Mouse (Mus musculus): Measurements from ENCODE around the gene Kcnd1. TPM values are rescaled to one million over a fixed set of nuclear protein-coding genes. Genes with fewer than 3 reads are reported as not detected.

Gene Kcnd1
- total and polyA plus RNA-seq, 2 experiments: 0.11 TPM; not detected in 1

DNA sequence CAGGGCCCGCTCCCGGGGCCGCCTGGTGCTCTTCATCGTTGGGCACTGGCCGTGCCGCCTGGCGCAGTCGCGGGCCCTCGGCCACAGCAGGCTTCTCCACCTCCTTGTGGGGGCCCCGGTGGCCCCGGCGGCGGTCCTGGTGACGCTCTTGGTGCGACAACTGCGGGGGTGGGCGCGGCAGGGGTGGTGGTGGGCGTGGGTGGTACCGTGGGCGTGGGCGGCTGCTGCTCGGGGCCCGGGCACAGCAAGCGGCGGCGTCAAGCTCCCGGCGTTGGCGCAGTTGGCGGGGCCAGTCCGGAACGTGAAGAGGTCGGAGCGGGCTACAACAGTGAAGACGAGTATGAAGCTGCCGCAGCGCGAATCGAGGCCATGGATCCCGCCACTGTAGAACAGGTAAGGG lies 20.2 kb downstream of the Kcnd1 start:
- peak overlapping the region; percentile 97 for H3K9ac ChIP-seq (ENCODE audit: low read depth, low read length)
- peaks cover 7% of the 10 kb centered on the region for H3K4me1 ChIP-seq (ENCODE audit: control insufficient read depth, insufficient read depth, low read length)
- TF ChIP-seq POLR2A (IDR thresholded peaks at IDR 0.05; ENCODE audit: extremely low read depth, insufficient read depth, low read length): no peak
- TF ChIP-seq CTCF (IDR thresholded peaks at IDR 0.05; ENCODE audit: low read depth, low read length): no peak
- under 1% methylated on average over 28 of the region's 42 CpGs for WGBS
- H3K27me3 ChIP-seq (ENCODE audit: control insufficient read depth, insufficient read depth, low read length): no peaks in the 10 kb centered on the region
- H3K36me3 ChIP-seq (ENCODE audit: control insufficient read depth, insufficient read depth, low read length): no peaks in the 10 kb centered on the region; the same call in 1 of the 2 replicates
- peak overlapping the region; percentile 89 for H3K4me3 ChIP-seq (ENCODE audit: insufficient read depth, low read depth, low read length)
- H3K27ac ChIP-seq (replicated peaks; ENCODE audit: insufficient read depth, low read depth, low read length): peak overlapping the region; percentile 79
- H3K79me2 ChIP-seq (ENCODE audit: control insufficient read depth, insufficient read depth, low read length): peaks cover 7% of the 10 kb centered on the region
- DNase-seq (ENCODE audit: extremely low read depth, low read depth, low spot score): no peak

DNA sequence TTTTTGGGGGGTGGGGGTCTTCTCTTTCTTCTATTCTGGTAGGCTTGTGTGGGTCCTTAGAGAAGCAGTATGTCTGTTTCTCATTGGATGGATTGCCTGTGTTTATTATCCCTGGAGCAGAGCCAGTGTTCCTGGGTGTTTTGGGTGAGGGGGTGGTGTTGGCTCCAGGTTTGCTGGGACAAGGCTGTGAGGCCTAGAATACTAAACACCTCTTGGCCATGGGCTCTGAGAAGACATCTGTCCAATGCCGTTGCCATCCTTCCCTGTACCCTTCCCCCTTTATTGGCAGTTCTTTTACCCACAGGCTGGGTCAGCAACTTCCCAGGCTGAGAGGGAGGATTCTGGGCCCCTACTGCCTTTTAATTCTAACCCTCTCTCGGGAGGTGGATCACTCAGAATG lies 25.8 kb downstream of the Kcnd1 start:
- WGBS: 53% methylated on average over 2 of the region's 2 CpGs
- H3K27me3 ChIP-seq (ENCODE audit: control insufficient read depth, insufficient read depth, low read length): no peaks in the 10 kb centered on the region
- no peak for TF ChIP-seq CTCF (IDR thresholded peaks at IDR 0.05; ENCODE audit: low read depth, low read length)
- no peak for TF ChIP-seq POLR2A (IDR thresholded peaks at IDR 0.05; ENCODE audit: extremely low read depth, insufficient read depth, low read length)
- no peak for DNase-seq (ENCODE audit: extremely low read depth, low read depth, low spot score)
- no peak overlapping the region for H3K4me3 ChIP-seq (ENCODE audit: insufficient read depth, low read depth, low read length)
- H3K36me3 ChIP-seq (ENCODE audit: control insufficient read depth, insufficient read depth, low read length): peaks cover 1% of the 10 kb centered on the region; the same call in 1 of the 2 replicates
- no peak overlapping the region for H3K9ac ChIP-seq (ENCODE audit: low read depth, low read length)
- peaks cover 7% of the 10 kb centered on the region for H3K4me1 ChIP-seq (ENCODE audit: control insufficient read depth, insufficient read depth, low read length)
- H3K79me2 ChIP-seq (ENCODE audit: control insufficient read depth, insufficient read depth, low read length): no peaks in the 10 kb centered on the region; the same call in 1 of the 2 replicates
- no peak overlapping the region for H3K27ac ChIP-seq (replicated peaks; ENCODE audit: insufficient read depth, low read depth, low read length)

DNA sequence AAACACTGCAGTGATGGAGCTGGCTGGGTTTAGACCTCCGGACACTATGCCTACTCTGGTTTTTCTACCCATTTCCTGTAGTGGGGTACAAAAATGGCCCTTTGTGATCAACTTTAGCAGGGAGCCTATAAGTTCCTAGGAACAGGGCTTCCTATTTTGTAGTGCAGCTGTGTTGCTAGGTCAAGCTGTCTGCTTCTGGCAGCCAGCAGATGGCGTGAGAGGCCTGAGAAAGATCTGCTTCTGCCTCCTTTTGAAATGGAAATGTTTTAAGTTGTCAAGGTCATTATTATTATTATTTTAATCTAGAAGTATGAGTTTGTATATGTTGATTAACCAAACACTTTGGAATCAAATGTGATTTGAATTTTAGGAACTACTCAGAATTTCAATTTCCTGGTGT lies 32.5 kb downstream of the Kcnd1 start:
- no peak overlapping the region for H3K9ac ChIP-seq (ENCODE audit: low read depth, low read length)
- H3K27me3 ChIP-seq (ENCODE audit: control insufficient read depth, insufficient read depth, low read length): no peaks in the 10 kb centered on the region
- DNase-seq (ENCODE audit: extremely low read depth, low read depth, low spot score): no peak
- H3K27ac ChIP-seq (replicated peaks; ENCODE audit: insufficient read depth, low read depth, low read length): no peak overlapping the region
- peaks cover 6% of the 10 kb centered on the region; the same call in 1 of the 2 replicates for H3K79me2 ChIP-seq (ENCODE audit: control insufficient read depth, insufficient read depth, low read length)
- no peaks in the 10 kb centered on the region for H3K4me1 ChIP-seq (ENCODE audit: control insufficient read depth, insufficient read depth, low read length)
- WGBS: 46% methylated on average over 2 of the region's 2 CpGs
- H3K36me3 ChIP-seq (ENCODE audit: control insufficient read depth, insufficient read depth, low read length): peaks cover 5% of the 10 kb centered on the region; the same call in 1 of the 2 replicates
- TF ChIP-seq POLR2A (IDR thresholded peaks at IDR 0.05; ENCODE audit: extremely low read depth, insufficient read depth, low read length): no peak
- peak; percentile 69 for TF ChIP-seq CTCF (IDR thresholded peaks at IDR 0.05; ENCODE audit: low read depth, low read length)
- no peak overlapping the region for H3K4me3 ChIP-seq (ENCODE audit: insufficient read depth, low read depth, low read length)

DNA sequence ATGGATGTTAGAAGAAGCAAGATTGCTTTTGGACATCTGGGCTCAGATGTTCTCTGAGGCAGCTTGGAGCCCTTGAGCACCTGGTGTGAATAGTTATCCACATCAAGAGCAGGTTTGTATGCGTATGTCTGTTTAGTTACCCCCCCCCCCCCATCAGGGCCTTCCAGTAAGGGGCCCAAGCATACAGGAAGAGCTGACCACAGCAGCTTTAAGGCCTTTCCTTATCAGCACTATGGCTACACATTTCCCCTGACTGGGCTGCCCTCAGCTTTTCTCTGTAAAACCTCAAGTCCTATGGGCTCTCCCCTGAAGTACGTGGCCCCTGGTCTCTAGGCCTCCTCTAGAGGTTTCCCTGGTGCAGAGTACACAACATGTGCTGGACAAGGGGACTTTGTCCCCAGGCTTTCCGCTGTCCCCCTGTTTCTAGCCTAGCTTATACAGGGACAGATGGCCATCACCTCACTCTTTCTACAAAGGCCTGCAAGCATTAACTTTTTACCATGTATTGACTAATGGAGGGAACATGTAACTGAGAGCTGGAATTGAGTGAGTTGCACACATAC lies 37.2 kb downstream of the Kcnd1 start:
- peaks cover 5% of the 10 kb centered on the region; the same call in 1 of the 2 replicates for H3K36me3 ChIP-seq (ENCODE audit: control insufficient read depth, insufficient read depth, low read length)
- 44% methylated on average over 3 of the region's 3 CpGs for WGBS
- no peak overlapping the region for H3K27ac ChIP-seq (replicated peaks; ENCODE audit: insufficient read depth, low read depth, low read length)
- H3K79me2 ChIP-seq (ENCODE audit: control insufficient read depth, insufficient read depth, low read length): peaks cover 6% of the 10 kb centered on the region; the same call in 1 of the 2 replicates
- H3K27me3 ChIP-seq (ENCODE audit: control insufficient read depth, insufficient read depth, low read length): no peaks in the 10 kb centered on the region
- no peak overlapping the region for H3K4me3 ChIP-seq (ENCODE audit: insufficient read depth, low read depth, low read length)
- no peak overlapping the region for H3K9ac ChIP-seq (ENCODE audit: low read depth, low read length)
- TF ChIP-seq POLR2A (IDR thresholded peaks at IDR 0.05; ENCODE audit: extremely low read depth, insufficient read depth, low read length) (no peak), CTCF (IDR thresholded peaks at IDR 0.05; ENCODE audit: low read depth, low read length) (no peak)
- no peaks in the 10 kb centered on the region for H3K4me1 ChIP-seq (ENCODE audit: control insufficient read depth, insufficient read depth, low read length)
- DNase-seq (ENCODE audit: extremely low read depth, low read depth, low spot score): no peak

DNA sequence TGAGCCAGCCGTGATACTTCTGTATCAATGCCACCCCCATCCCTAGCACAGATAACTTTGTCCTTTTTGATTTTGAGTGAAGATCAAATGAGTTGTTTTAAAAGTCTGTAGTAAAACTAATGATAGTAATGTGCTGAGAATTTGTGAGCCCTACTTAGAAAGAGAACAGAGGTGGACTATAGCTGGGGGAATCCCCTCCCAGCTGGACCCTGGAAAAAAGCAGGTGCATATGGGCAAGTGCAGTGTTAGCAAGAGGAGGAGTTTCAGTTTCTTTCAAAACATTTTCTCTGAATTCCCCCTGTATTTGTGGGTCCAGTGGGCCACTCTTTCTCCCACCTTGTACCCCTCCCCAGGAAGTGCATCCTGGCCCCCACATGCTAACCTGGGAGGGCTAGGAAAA lies 41.1 kb downstream of the Kcnd1 start:
- H3K4me1 ChIP-seq (ENCODE audit: control insufficient read depth, insufficient read depth, low read length): no peaks in the 10 kb centered on the region
- no peak overlapping the region for H3K4me3 ChIP-seq (ENCODE audit: insufficient read depth, low read depth, low read length)
- DNase-seq (ENCODE audit: extremely low read depth, low read depth, low spot score): no peak
- peaks cover 9% of the 10 kb centered on the region for H3K36me3 ChIP-seq (ENCODE audit: control insufficient read depth, insufficient read depth, low read length)
- no peaks in the 10 kb centered on the region for H3K27me3 ChIP-seq (ENCODE audit: control insufficient read depth, insufficient read depth, low read length)
- H3K27ac ChIP-seq (replicated peaks; ENCODE audit: insufficient read depth, low read depth, low read length): no peak overlapping the region
- H3K9ac ChIP-seq (ENCODE audit: low read depth, low read length): no peak overlapping the region
- H3K79me2 ChIP-seq (ENCODE audit: control insufficient read depth, insufficient read depth, low read length): peaks cover 4% of the 10 kb centered on the region; the same call in 1 of the 2 replicates
- WGBS: 82% methylated on average over 1 of the region's 1 CpGs
- TF ChIP-seq POLR2A (IDR thresholded peaks at IDR 0.05; ENCODE audit: extremely low read depth, insufficient read depth, low read length) (no peak), CTCF (IDR thresholded peaks at IDR 0.05; ENCODE audit: low read depth, low read length) (no peak)

DNA sequence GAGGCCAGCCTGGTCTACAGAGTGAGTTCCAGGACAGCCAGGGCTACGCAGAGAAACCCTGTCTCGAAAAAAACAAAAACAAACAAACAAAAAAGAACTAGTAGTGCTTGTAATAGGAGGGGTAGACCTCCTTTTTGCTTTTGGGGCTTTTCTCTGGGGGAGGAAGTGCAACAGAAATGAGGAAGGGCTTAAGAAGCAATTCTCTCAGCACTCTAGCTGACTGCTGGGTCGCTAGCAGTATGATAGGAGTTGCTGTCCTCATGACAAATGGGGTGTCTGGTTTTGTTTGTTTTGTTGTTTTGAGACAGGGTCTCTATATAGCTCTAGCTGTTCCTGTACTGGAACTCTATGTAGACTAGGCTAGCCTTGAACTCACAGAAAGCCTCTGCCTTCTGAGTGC lies 42.5 kb downstream of the Kcnd1 start:
- Histone ChIP-seq H3K9ac (ENCODE audit: low read depth, low read length) (no peak overlapping the region), H3K4me3 (ENCODE audit: insufficient read depth, low read depth, low read length) (no peak overlapping the region), H3K27me3 (ENCODE audit: control insufficient read depth, insufficient read depth, low read length) (no peaks in the 10 kb centered on the region), H3K36me3 (ENCODE audit: control insufficient read depth, insufficient read depth, low read length) (peaks cover 6% of the 10 kb centered on the region), H3K79me2 (ENCODE audit: control insufficient read depth, insufficient read depth, low read length) (no peaks in the 10 kb centered on the region; the same call in 1 of the 2 replicates), H3K4me1 (ENCODE audit: control insufficient read depth, insufficient read depth, low read length) (no peaks in the 10 kb centered on the region), H3K27ac (replicated peaks; ENCODE audit: insufficient read depth, low read depth, low read length) (no peak overlapping the region)
- TF ChIP-seq POLR2A (IDR thresholded peaks at IDR 0.05; ENCODE audit: extremely low read depth, insufficient read depth, low read length) (no peak), CTCF (IDR thresholded peaks at IDR 0.05; ENCODE audit: low read depth, low read length) (no peak)
- no peak for DNase-seq (ENCODE audit: extremely low read depth, low read depth, low spot score)
- 86% methylated on average over 3 of the region's 3 CpGs for whole genome bisulfite sequencing
